Mouse (Mus musculus) embryonic facial prominence, embryonic 11.5 days (tissue): ENCODE measurements around the gene Hpf1. TPM values are rescaled to one million over a fixed set of nuclear protein-coding genes. Genes with fewer than 3 reads are reported as not detected.

Source experiments
- ATAC-seq: fragments of 200-750 bp; cut with Nextera tagmentation; replicated peaks from 2 replicates; pipeline ENCODE4 v1.8.0; 2017; ENCODE audit warnings: low read depth; ENCODE audit not compliant: insufficient number of reproducible peaks, low FRiP score, low TSS enrichment
- DNase-seq: peaks from one replicate; pipeline ENCODE4 v3.0.0-alpha.2; 2015; ENCODE audit warnings: low spot score
- H3K27ac ChIP-seq: fragments of 300-500 bp; sonication (generic); replicated peaks from 2 replicates; pipeline ENCODE4 v1.5.1; 2014; ENCODE audit warnings: mild to moderate bottlenecking, low read depth, low read length, control low read depth
- H3K27me3 ChIP-seq: fragments of 300-500 bp; sonication (generic); 2 replicates; pipeline ENCODE4 v1.6.1; 2014; ENCODE audit warnings: mild to moderate bottlenecking, low read length, moderate library complexity, mixed read lengths; ENCODE audit not compliant: control insufficient read depth, insufficient read depth
- H3K36me3 ChIP-seq: fragments of 300-500 bp; sonication (generic); replicated peaks from 2 replicates; pipeline ENCODE4 v1.6.1; 2014; ENCODE audit warnings: low read depth, mild to moderate bottlenecking, low read length, moderate library complexity, mixed read lengths; ENCODE audit not compliant: control insufficient read depth, insufficient read depth
- H3K4me1 ChIP-seq: fragments of 300-500 bp; sonication (generic); 2 replicates; pipeline ENCODE4 v1.6.1; 2014; ENCODE audit warnings: low read length, mixed read lengths; ENCODE audit not compliant: control insufficient read depth, insufficient read depth
- H3K4me2 ChIP-seq: fragments of 300-500 bp; sonication (generic); 2 replicates; pipeline ENCODE4 v1.6.1; 2014; ENCODE audit warnings: low read depth, mild to moderate bottlenecking, control low read depth, low read length, moderate library complexity
- H3K4me3 ChIP-seq: fragments of 300-500 bp; sonication (generic); 2 replicates; pipeline ENCODE4 v1.5.1; 2014; ENCODE audit warnings: low read depth, low read length, control low read depth
- H3K9ac ChIP-seq: fragments of 300-500 bp; sonication (generic); replicated peaks from 2 replicates; pipeline ENCODE4 v1.6.1; 2014; ENCODE audit warnings: mild to moderate bottlenecking, control low read depth, low read length
- H3K9me3 ChIP-seq: fragments of 300-500 bp; sonication (generic); replicated peaks from 2 replicates; pipeline ENCODE4 v1.6.1; 2016; ENCODE audit warnings: mild to moderate bottlenecking, low read length, inconsistent platforms, mixed read lengths; ENCODE audit not compliant: control insufficient read depth
- WGBS: fragments of 180-500 bp; shearing (Covaris S2); extraction: QIAGEN DNeasy Blood & Tissue Kit; methylation state at CpG from one replicate; pipeline ENCODE4 v1.1.7; 2014; 5-methylcytosine and 5-hydroxymethylcytosine counted together
- polyA plus RNA-seq: library from polyadenylated mRNA; unstranded; fragments of >200 nt; fragmentation: Nextera tagmentation; extraction: Ambion mirVana; gene quantifications from 2 replicates; pipeline ENCODE4 v1.2.1, GENCODE M21; 2014

The Hpf1 gene
- polyA plus RNA-seq, result 134 and 147 TPM in 2 replicates

DNA sequence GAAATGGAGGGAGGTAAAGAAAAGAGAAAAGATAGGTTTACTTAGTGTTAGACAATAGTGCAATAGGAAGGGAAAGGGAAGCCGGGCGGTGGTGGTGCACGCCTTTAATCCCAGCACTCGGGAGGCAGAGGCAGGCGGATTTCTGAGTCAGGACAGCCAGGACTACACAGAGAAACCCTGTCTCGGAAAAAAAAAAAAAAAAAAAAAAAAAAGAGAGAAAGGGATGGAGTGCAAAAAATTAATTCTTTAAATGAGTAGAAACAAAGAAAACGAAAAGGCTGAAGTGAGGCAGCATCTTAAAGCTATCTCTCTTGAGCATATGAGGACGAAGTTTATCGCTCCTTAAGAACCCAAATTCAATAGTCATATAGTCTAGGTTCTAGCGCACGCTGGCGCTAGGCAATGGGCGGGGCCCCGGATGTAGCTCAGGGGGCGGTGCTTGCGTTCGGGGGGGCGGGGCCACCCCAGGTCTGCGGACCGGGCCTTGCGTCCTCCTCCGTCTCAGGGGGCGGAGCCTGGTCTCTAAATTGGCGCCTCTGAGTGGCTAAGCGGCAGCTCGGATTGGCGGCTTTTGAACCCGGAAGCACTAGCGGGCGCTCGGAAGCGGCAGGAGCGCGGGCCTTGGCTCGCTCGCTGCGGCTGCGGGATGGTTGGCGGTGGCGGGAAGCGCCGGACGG, at the start of gene Hpf1:
TSS of gene Hpf1 (plus strand) at position 576 of the 677 bp plus-strand sequence.
- H3K4me2 ChIP-seq, result peak within 1 kb of the TSS; percentile 29
- H3K4me1 ChIP-seq, result no peaks in the 10 kb centered on the region
- no peak within 1 kb of the TSS for H3K27ac ChIP-seq
- DNase-seq (peak; percentile 98), ATAC-seq (peak; percentile 96)
- no peaks in the 10 kb centered on the region for H3K27me3 ChIP-seq
- 8% methylated on average over 43 of the region's 43 CpGs for WGBS
- H3K9ac ChIP-seq, result peak within 1 kb of the TSS; percentile 75
- peak within 1 kb of the TSS; percentile 59 for H3K4me3 ChIP-seq
- H3K9me3 ChIP-seq, result no peaks in the 10 kb centered on the region
- no peaks in the 10 kb centered on the region; the same call in 1 of the 2 replicates for H3K36me3 ChIP-seq

DNA sequence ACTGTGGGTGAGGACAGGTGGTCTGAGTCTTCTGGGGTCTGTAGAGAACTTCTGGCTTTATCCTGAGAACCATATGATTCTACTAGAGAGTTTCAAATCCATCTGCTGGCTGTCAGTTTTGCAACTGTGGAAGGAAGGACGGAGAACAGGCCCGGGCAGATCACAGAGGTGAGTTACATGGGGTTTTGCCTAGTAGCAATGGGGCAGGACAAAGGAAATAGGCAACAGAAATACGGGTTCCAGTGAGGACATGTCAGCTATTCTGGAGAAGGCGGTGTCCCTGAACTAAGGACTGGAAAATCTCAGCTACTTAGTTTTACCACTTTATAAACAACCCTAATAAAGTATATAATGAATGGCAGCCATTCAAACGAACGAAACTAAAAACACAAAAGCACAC, 47.8 kb upstream of the Hpf1 start:
- 79% methylated on average over 6 of the region's 6 CpGs for WGBS
- Histone ChIP-seq H3K4me2 (no peak overlapping the region), H3K9ac (no peak overlapping the region), H3K4me3 (no peak overlapping the region), H3K4me1 (no peaks in the 10 kb centered on the region), H3K36me3 (no peaks in the 10 kb centered on the region), H3K27ac (no peak overlapping the region), H3K27me3 (no peaks in the 10 kb centered on the region), H3K9me3 (no peaks in the 10 kb centered on the region)
- ATAC-seq (no peak), DNase-seq (no peak)

DNA sequence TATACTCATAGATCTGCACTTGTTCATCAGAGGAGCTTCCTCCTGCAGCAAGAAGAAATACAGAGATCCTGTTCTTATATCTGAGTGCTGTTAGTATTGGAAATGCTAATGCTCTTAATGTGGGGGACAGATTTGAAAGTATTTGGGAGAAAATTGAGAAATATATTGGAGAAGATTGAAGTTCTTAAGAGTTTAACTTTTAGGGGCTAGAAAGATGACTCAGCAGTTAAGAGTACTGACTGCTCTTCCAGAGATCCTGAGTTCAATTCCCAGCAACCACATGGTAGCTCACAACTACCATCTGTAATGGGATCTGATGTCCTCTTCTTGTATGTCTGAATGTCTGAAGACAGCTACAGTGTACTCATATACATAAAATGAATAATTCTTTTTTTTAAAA, 32.7 kb upstream of the Hpf1 start:
- ATAC-seq, result no peak
- Histone ChIP-seq H3K4me3 (no peak overlapping the region), H3K9me3 (no peaks in the 10 kb centered on the region), H3K27ac (no peak overlapping the region), H3K27me3 (no peaks in the 10 kb centered on the region), H3K9ac (no peak overlapping the region), H3K4me1 (no peaks in the 10 kb centered on the region), H3K4me2 (no peak overlapping the region), H3K36me3 (no peaks in the 10 kb centered on the region)
- no peak for DNase-seq

DNA sequence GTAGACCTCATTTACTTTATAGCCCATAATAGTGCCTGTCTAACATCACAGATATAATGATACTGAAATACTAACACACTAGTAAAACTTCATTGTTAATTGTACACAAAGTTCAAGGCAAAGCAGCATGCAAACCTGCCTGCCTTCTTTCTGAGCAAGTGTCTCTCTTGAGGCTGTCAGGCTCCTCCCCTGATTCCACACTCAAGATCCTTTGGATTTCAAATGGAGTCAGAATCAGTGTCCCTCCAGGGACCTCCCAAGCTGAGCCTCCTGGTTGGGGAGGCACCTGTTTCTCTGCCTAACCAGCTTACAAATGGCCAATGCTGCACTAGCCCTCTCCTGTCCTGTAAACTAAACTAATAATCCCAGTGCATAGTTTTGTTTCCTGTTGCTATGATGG, 32.1 kb upstream of the Hpf1 start:
- Histone ChIP-seq H3K36me3 (no peaks in the 10 kb centered on the region), H3K27ac (no peak overlapping the region), H3K27me3 (no peaks in the 10 kb centered on the region), H3K4me2 (no peak overlapping the region), H3K4me1 (no peaks in the 10 kb centered on the region), H3K9ac (no peak overlapping the region), H3K4me3 (no peak overlapping the region), H3K9me3 (no peaks in the 10 kb centered on the region)
- DNase-seq (no peak), ATAC-seq (no peak)

DNA sequence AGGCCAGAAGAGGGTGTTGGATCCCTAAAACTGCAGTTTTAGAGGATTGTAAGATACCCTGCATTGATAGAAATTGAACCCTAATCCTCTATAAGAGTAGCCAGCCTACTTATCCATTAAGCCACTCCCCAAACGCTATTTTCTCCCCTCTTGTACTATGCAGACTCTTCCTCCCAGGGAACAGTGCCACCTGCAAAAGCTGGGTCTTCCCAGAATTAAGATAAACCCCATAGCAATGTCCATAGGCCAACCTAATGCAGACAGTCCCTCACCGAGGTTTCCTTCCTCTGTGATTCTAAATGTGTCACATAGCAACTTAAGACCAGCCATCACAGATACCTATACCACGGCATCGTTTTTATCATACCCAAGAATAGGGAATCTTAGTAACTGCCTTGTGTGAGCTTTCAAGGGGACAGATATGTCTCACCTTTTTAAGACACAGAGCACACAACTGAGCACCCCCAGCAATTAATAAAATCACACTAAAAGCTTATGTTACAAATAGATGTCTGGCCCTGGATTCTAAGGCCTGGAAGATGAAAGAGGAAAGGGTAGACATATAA, 31.2 kb upstream of the Hpf1 start:
- 79% methylated on average over 4 of the region's 4 CpGs for WGBS
- Histone ChIP-seq H3K27ac (no peak overlapping the region), H3K27me3 (no peaks in the 10 kb centered on the region), H3K9me3 (no peaks in the 10 kb centered on the region), H3K4me3 (no peak overlapping the region), H3K4me2 (no peak overlapping the region), H3K4me1 (no peaks in the 10 kb centered on the region), H3K9ac (no peak overlapping the region), H3K36me3 (no peaks in the 10 kb centered on the region)
- no peak for ATAC-seq
- no peak for DNase-seq

DNA sequence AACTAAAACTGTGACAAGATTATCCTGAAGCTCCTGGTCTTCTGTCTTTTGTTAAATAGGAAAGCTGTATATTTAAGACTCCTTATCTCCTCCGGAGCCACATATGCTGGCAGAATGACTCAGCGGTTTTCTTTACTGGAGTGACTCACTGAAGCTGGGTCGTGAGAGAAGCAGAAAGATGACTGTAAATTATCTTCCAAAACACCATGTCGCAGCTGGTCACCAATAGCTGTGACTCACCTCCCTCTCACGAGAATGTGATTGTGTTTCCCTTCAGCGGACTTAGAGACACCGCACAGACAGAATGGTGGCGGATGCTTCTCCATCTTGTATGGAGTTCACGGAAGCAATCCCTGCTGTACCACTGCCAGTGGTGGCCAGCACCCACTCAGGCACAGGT, 30.6 kb upstream of the Hpf1 start:
- ATAC-seq (no peak), DNase-seq (no peak)
- Histone ChIP-seq H3K36me3 (no peaks in the 10 kb centered on the region), H3K9ac (no peak overlapping the region), H3K4me3 (no peak overlapping the region), H3K4me2 (no peak overlapping the region), H3K27ac (no peak overlapping the region), H3K4me1 (no peaks in the 10 kb centered on the region), H3K9me3 (no peaks in the 10 kb centered on the region), H3K27me3 (no peaks in the 10 kb centered on the region)
- 89% methylated on average over 9 of the region's 9 CpGs for WGBS

DNA sequence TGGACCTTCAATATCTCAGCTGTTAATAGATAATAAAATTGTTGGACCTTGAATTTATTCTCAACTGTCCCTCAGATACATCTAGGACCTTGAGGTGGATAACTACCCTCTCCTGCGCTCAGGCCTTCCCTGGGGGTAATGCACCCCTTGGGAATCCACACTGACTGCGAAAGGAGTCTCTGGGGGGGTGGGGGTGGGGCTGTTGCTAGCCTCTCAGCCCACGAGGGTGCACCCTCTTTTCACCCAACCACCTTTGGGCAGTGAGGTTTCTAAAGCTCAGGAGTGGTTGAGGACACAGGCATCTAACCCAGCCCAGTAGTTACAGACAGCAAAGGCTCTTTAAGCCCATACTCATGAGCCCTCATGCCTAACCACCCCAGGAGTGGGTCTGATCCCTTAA, 29.5 kb upstream of the Hpf1 start:
- H3K9me3 ChIP-seq, result no peaks in the 10 kb centered on the region
- 66% methylated on average over 3 of the region's 3 CpGs for WGBS
- no peaks in the 10 kb centered on the region for H3K4me1 ChIP-seq
- H3K36me3 ChIP-seq, result no peaks in the 10 kb centered on the region
- DNase-seq (no peak), ATAC-seq (no peak)
- no peak overlapping the region for H3K4me2 ChIP-seq
- H3K4me3 ChIP-seq, result no peak overlapping the region
- H3K27ac ChIP-seq, result no peak overlapping the region
- H3K27me3 ChIP-seq, result no peaks in the 10 kb centered on the region
- H3K9ac ChIP-seq, result no peak overlapping the region

DNA sequence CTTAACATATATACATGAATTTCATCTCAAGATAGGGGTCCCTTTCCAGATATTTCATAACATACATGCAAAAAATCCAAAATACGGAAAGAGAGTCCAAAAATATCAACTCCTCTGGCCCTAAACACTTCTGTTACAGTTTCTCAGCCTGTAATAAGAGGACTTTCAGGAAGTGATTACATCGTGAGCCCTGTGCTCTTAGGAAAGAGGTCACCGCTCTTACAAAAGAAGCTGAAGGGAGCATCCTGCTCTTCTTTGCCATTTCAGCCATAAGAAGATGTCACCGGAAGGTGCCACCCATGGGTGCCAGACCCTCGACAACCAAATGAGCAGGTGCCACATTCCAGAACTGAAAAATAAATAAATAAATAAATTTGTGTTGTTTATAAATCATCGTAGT, 28.4 kb upstream of the Hpf1 start:
- Histone ChIP-seq H3K27me3 (no peaks in the 10 kb centered on the region), H3K27ac (no peak overlapping the region), H3K9ac (no peak overlapping the region), H3K9me3 (no peaks in the 10 kb centered on the region), H3K4me1 (no peaks in the 10 kb centered on the region), H3K4me3 (no peak overlapping the region), H3K36me3 (no peaks in the 10 kb centered on the region), H3K4me2 (no peak overlapping the region)
- DNase-seq (no peak), ATAC-seq (no peak)
- WGBS, result 88% methylated on average over 6 of the region's 6 CpGs
